Mouse (Mus musculus) lung, postnatal 0 days (tissue): Measurements from ENCODE around the gene St3gal6. TPM values are rescaled to one million over a fixed set of nuclear protein-coding genes. Genes with fewer than 3 reads are reported as not detected.

Source experiments
- ATAC-seq: fragments of 200-750 bp; cut with Nextera tagmentation; 2 replicates; pipeline ENCODE4 v1.8.0; 2017; ENCODE audit warnings: moderate library complexity
- DNase-seq: peaks from one replicate; pipeline ENCODE4 v3.0.0-alpha.2; 2016; ENCODE audit warnings: low spot score
- H3K27ac ChIP-seq: fragments of 300-500 bp; sonication (generic); 2 replicates; pipeline ENCODE4 v1.5.1; 2014; ENCODE audit warnings: antibody characterized with exemption, mild to moderate bottlenecking, low read length, mixed read lengths
- H3K27me3 ChIP-seq: fragments of 300-500 bp; sonication (generic); replicated peaks from 2 replicates; pipeline ENCODE4 v1.6.1; 2014; ENCODE audit warnings: low read length, mixed read lengths; ENCODE audit not compliant: insufficient read depth
- H3K36me3 ChIP-seq: fragments of 300-500 bp; sonication (generic); 2 replicates; pipeline ENCODE4 v1.6.1; 2014; ENCODE audit warnings: low read length, mixed read lengths; ENCODE audit not compliant: insufficient read depth
- H3K4me1 ChIP-seq: fragments of 300-500 bp; sonication (generic); 2 replicates; pipeline ENCODE4 v1.6.1; 2014; ENCODE audit warnings: antibody characterized with exemption, low read depth, low read length, mixed read lengths; ENCODE audit not compliant: insufficient read depth
- H3K4me2 ChIP-seq: fragments of 300-500 bp; sonication (generic); replicated peaks from 2 replicates; pipeline ENCODE4 v1.6.1; 2014; ENCODE audit warnings: low read depth, mild to moderate bottlenecking, low read length, moderate library complexity, mixed read lengths
- H3K4me3 ChIP-seq: fragments of 300-500 bp; sonication (generic); 2 replicates; pipeline ENCODE4 v1.5.1; 2014; ENCODE audit warnings: low read depth, low read length
- H3K9ac ChIP-seq: fragments of 300-500 bp; sonication (generic); replicated peaks from 2 replicates; pipeline ENCODE4 v1.6.1; 2014; ENCODE audit warnings: low read depth, mild to moderate bottlenecking
- H3K9me3 ChIP-seq: fragments of 300-500 bp; sonication (generic); 2 replicates; pipeline ENCODE4 v1.6.1; 2016; ENCODE audit warnings: low read length, mixed read lengths
- CTCF ChIP-seq: IDR thresholded peaks from 2 replicates; pipeline ENCODE4 v1.5.1; 2016; ENCODE audit warnings: antibody characterized with exemption, mild to moderate bottlenecking
- EP300 ChIP-seq: IDR thresholded peaks from 2 replicates; pipeline ENCODE4 v1.6.1; 2016; ENCODE audit warnings: antibody characterized with exemption, mild to moderate bottlenecking, control low read depth
- WGBS: fragments of 180-500 bp; shearing (Covaris S2); extraction: QIAGEN DNeasy Blood & Tissue Kit; methylation state at CpG from one replicate; pipeline ENCODE4 v1.1.7; 2014; 5-methylcytosine and 5-hydroxymethylcytosine counted together
- polyA plus RNA-seq: library from polyadenylated mRNA; unstranded; fragments of >200 nt; fragmentation: Nextera tagmentation; extraction: Ambion mirVana; gene quantifications from 2 replicates; pipeline ENCODE4 v1.2.1, GENCODE M21; 2015

St3gal6 gene
- polyA plus RNA-seq, 1 experiment from 2014 or later: 56.0 TPM

DNA sequence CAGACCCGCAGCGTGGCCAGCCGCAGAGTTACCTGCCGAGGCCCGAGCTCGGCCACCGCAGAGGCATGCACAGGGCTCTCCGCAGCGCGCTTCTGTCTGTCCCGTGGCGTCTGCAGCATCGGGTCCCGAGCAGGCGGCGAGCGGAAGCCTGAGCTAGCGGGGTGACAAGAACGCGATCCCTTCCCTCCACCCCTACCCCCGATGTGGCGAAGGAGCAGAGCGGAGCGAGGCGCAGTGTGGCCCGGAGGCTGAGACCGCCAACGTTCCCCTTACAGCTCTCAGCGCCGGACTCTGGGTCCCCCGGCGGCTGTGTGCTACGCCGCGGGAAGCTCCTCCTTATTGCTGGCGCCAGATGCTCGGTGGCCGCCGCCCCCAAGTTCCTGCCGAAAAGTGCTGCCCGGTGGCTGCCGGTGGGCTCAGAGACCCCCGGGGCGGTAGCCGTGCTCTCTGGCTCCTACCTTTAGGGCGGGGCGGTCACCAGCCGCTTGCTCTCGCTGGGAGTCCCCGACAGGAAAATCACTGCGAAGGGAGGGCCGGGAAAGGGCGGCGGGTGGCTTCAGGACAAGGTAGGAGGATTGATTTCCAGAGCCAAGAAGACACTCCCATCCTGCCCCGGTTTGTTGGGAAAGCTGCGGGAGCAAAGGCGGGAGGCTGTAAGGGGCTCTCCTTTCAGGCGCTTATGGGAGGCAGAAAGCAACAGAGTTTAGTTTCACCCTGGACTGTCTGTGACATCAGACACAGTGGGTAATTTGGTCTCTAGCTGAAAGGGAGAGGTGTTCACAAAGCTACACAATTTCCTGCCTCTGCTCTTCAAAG lies 791 bp downstream of the St3gal6 start:
- peaks cover 4% of the 10 kb centered on the region; the same call in 1 of the 2 replicates for H3K4me1 ChIP-seq
- peak; percentile 87 for ATAC-seq
- TF ChIP-seq CTCF: no peak
- no peak for TF ChIP-seq EP300
- H3K9ac ChIP-seq: peak overlapping the region; percentile 86
- no peaks in the 10 kb centered on the region for H3K27me3 ChIP-seq
- no peaks in the 10 kb centered on the region for H3K9me3 ChIP-seq
- H3K4me3 ChIP-seq: peak overlapping the region; percentile 79
- 2% methylated on average over 57 of the region's 58 CpGs for WGBS
- H3K4me2 ChIP-seq: peak overlapping the region; percentile 95
- no peaks in the 10 kb centered on the region for H3K36me3 ChIP-seq
- peak overlapping the region; percentile 86 for H3K27ac ChIP-seq
- peak; percentile 85 for DNase-seq

DNA sequence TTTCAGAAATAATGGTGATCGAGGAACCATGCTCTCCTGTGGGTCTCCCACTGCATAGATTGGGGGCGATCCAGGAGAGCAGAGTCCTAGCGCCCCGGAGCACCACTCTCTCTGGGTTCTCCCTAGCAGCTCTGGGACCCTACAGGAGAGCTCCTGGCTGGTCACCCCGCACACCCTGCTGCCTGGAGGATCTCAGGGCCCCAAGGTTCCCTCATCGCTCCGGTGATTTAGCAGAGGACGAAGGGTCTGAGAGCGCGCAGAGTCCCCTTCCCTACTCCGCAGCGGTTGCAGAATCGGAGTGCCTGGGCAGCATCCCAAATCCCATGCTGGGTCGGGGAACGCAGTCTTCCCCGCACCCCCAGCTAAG lies 1.4 kb downstream of the St3gal6 start:
- no peaks in the 10 kb centered on the region for H3K27me3 ChIP-seq
- peak overlapping the region; percentile 79 for H3K4me3 ChIP-seq
- H3K9ac ChIP-seq: peak overlapping the region; percentile 86
- peak overlapping the region; percentile 86 for H3K27ac ChIP-seq
- WGBS: 3% methylated on average over 16 of the region's 16 CpGs
- ATAC-seq: peak; percentile 39
- TF ChIP-seq EP300 (no peak), CTCF (no peak)
- H3K36me3 ChIP-seq: no peaks in the 10 kb centered on the region
- peak overlapping the region; percentile 95 for H3K4me2 ChIP-seq
- H3K4me1 ChIP-seq: peaks cover 4% of the 10 kb centered on the region; the same call in 1 of the 2 replicates
- H3K9me3 ChIP-seq: no peaks in the 10 kb centered on the region
- DNase-seq: peak; percentile 45

DNA sequence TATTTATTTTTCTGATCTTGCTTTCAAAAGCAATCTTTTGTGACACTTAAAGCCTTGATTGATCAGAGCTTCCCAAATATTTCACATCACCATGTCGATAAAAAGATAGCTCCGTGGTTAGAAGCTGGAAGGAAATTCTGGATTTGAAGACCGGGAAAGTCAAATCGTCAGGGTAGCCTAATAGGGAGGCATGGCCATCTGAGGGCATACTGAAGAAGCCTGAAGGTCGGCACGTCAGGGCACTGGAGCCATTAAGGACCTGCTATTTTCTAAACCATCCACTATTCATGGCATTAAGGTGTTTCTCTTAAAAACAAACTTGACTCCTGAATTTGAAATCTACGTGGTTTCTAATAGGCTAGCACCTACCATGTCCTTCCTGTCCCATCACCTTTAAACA lies 2.1 kb downstream of the St3gal6 start:
- no peaks in the 10 kb centered on the region for H3K36me3 ChIP-seq
- H3K4me2 ChIP-seq: peak overlapping the region; percentile 95
- no peaks in the 10 kb centered on the region for H3K9me3 ChIP-seq
- H3K27ac ChIP-seq: no peak overlapping the region
- peak overlapping the region; percentile 79 for H3K4me3 ChIP-seq
- peaks cover 4% of the 10 kb centered on the region; the same call in 1 of the 2 replicates for H3K4me1 ChIP-seq
- no peaks in the 10 kb centered on the region for H3K27me3 ChIP-seq
- no peak for ATAC-seq
- WGBS: 29% methylated on average over 7 of the region's 7 CpGs
- H3K9ac ChIP-seq: peak overlapping the region; percentile 86; the same call in 1 of the 2 replicates
- TF ChIP-seq EP300 (no peak), CTCF (no peak)
- DNase-seq: no peak

DNA sequence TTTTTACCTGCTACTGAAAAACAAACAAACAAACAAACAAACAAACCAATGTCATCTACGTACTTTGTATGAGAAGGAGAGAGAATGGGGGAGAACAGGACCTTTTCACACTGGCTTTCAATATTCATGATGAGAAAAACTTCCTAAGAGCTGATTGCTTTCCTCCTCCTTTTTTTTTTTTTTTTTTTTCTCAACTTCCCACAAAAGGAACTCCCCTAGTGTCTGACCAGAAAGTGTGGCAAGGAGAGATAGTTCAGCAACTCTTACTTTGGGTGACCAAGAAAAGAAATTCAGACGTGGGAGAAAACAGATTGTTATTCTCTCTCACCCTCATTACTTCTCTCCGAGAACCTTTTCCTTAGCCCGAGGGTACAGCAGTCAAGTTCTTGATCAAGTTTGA lies 2.9 kb downstream of the St3gal6 start:
- no peak for ATAC-seq
- TF ChIP-seq CTCF (no peak), EP300 (no peak)
- no peak overlapping the region for H3K27ac ChIP-seq
- no peak overlapping the region for H3K9ac ChIP-seq
- peak overlapping the region; percentile 95 for H3K4me2 ChIP-seq
- peak overlapping the region; percentile 79; the same call in 1 of the 2 replicates for H3K4me3 ChIP-seq
- H3K36me3 ChIP-seq: no peaks in the 10 kb centered on the region
- WGBS: 50% methylated on average over 4 of the region's 4 CpGs
- no peak for DNase-seq
- H3K4me1 ChIP-seq: peaks cover 4% of the 10 kb centered on the region; the same call in 1 of the 2 replicates
- H3K27me3 ChIP-seq: no peaks in the 10 kb centered on the region
- H3K9me3 ChIP-seq: no peaks in the 10 kb centered on the region

DNA sequence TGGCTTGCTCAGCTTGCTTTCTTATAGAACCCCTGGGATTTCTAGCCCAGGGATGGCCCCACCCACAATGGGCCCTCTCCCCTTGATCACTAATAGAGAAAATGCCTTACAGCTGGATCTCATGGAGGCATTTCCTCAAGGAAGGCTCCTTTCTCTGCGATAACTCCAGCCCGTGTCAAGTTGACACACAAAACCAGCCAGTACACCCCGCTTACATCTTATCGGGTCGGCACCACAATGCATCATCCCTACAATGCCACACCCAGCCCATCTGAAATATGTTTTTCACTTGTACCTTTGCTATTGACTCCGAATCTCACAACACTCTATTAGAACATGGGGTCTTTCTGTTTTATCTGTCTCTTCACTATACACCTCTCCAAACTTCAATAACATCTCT lies 3.6 kb downstream of the St3gal6 start:
- no peaks in the 10 kb centered on the region for H3K36me3 ChIP-seq
- peaks cover 4% of the 10 kb centered on the region; the same call in 1 of the 2 replicates for H3K4me1 ChIP-seq
- H3K9ac ChIP-seq: no peak overlapping the region
- no peak overlapping the region for H3K4me3 ChIP-seq
- no peak for TF ChIP-seq EP300
- no peak for TF ChIP-seq CTCF
- H3K27me3 ChIP-seq: no peaks in the 10 kb centered on the region
- DNase-seq (no peak), ATAC-seq (no peak)
- peak overlapping the region; percentile 5; the same call in 1 of the 2 replicates for H3K4me2 ChIP-seq
- no peaks in the 10 kb centered on the region for H3K9me3 ChIP-seq
- 84% methylated on average over 6 of the region's 6 CpGs for whole genome bisulfite sequencing
- no peak overlapping the region for H3K27ac ChIP-seq

DNA sequence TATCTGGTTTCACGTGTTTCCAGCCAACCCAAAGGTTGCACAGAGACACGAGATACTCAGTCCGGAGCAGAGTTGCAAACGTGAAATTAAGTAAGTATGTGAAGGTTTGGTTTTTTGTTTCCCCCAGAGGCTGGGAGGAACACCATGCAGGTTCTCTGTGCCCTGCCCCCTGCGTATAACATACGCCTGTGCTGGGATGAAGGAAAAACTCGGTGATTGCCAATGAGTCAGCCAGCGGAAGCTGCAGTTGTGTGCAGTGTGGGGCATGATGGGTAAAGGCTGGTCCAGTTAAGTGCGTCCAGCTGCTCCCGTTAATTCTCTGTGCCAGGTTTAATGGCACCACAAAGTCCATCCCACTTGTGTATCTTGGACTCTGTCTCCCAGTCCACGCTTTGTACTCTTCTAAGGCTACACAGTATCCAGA lies 4.4 kb downstream of the St3gal6 start:
- Histone ChIP-seq H3K4me1 (peaks cover 4% of the 10 kb centered on the region; the same call in 1 of the 2 replicates), H3K4me2 (peak overlapping the region; percentile 29; the same call in 1 of the 2 replicates), H3K4me3 (no peak overlapping the region; the same call in 1 of the 2 replicates), H3K27me3 (no peaks in the 10 kb centered on the region), H3K9me3 (no peaks in the 10 kb centered on the region), H3K27ac (peak overlapping the region; percentile 54), H3K36me3 (no peaks in the 10 kb centered on the region), H3K9ac (no peak overlapping the region; the same call in 1 of the 2 replicates)
- WGBS: 73% methylated on average over 11 of the region's 11 CpGs
- TF ChIP-seq EP300 (no peak), CTCF (no peak)
- peak; percentile 47 for DNase-seq
- peak; percentile 53 for ATAC-seq
